Comparison of ENCODE assay signal across 7 mouse cellular contexts in genomic region chr9:118488896-118489578, GRCm38 (mm10). TPM values are rescaled to one million over a fixed set of nuclear protein-coding genes. Genes with fewer than 3 reads are reported as not detected.
A peak's percentile ranks its signal among the peaks of the same experiment; 100 is the strongest.
DNase-seq lines count a peak whose midpoint lies in the region; ATAC-seq lines count a peak whose summit lies in the region.

No protein-coding gene starts in this region.

- ATAC-seq in embryonic facial prominence, embryonic 15.5 days (ENCODE audit: insufficient number of reproducible peaks, low FRiP score, low TSS enrichment, low read depth) = no peak
- ATAC-seq in limb, embryonic 12.5 days (ENCODE audit: insufficient number of reproducible peaks, insufficient read depth, low FRiP score, low TSS enrichment, low read depth) = no peak
- no peak for ATAC-seq in stomach, embryonic 15.5 days (ENCODE audit: insufficient read depth, low FRiP score, low read depth)
- no peak for ATAC-seq in cerebellum, adult (ENCODE audit: insufficient number of reproducible peaks, low FRiP score, low TSS enrichment)

- peaks cover 29% of the 10 kb centered on the region for H3K4me1 ChIP-seq in embryonic facial prominence, embryonic 15.5 days
- peaks cover 24% of the 10 kb centered on the region for H3K4me1 ChIP-seq in limb, embryonic 12.5 days (replicated peaks)
- H3K4me1 ChIP-seq in stomach, embryonic 15.5 days = peaks cover 23% of the 10 kb centered on the region

- peaks cover 68% of the 10 kb centered on the region for H3K27me3 ChIP-seq in embryonic facial prominence, embryonic 15.5 days
- peaks cover 63% of the 10 kb centered on the region for H3K27me3 ChIP-seq in limb, embryonic 12.5 days
- peaks cover 42% of the 10 kb centered on the region for H3K27me3 ChIP-seq in stomach, embryonic 15.5 days (replicated peaks)

- H3K27ac ChIP-seq in embryonic facial prominence, embryonic 15.5 days (replicated peaks) = no peak overlapping the region
- no peak overlapping the region for H3K27ac ChIP-seq in limb, embryonic 12.5 days
- H3K27ac ChIP-seq in stomach, embryonic 15.5 days = no peak overlapping the region

- peak; percentile 30 for DNase-seq in retina, postnatal 1 day
- no peak for DNase-seq in retina, embryonic 14.5 days (ENCODE audit: low spot score)
- no peak for DNase-seq in adrenal gland, postnatal 14 days

- peak overlapping the region; percentile 55 for H3K4me2 ChIP-seq in embryonic facial prominence, embryonic 15.5 days (replicated peaks)
- peak overlapping the region; percentile 58 for H3K4me2 ChIP-seq in limb, embryonic 12.5 days
- H3K4me2 ChIP-seq in stomach, embryonic 15.5 days = peak overlapping the region; percentile 58

- H3K9ac ChIP-seq in embryonic facial prominence, embryonic 15.5 days = no peak overlapping the region
- no peak overlapping the region for H3K9ac ChIP-seq in limb, embryonic 12.5 days (replicated peaks)
- H3K9ac ChIP-seq in stomach, embryonic 15.5 days = no peak overlapping the region

- no peaks in the 10 kb centered on the region for H3K9me3 ChIP-seq in embryonic facial prominence, embryonic 15.5 days (replicated peaks)
- H3K9me3 ChIP-seq in limb, embryonic 12.5 days = 0 out of 2 replicates have a peak, but pooled peaks cover under 1% of the 10 kb centered on the region
- H3K9me3 ChIP-seq in stomach, embryonic 15.5 days = no peaks in the 10 kb centered on the region

- peak overlapping the region; percentile 34 for H3K4me3 ChIP-seq in embryonic facial prominence, embryonic 15.5 days (replicated peaks)
- peak overlapping the region; percentile 32 for H3K4me3 ChIP-seq in limb, embryonic 12.5 days (replicated peaks)
- H3K4me3 ChIP-seq in stomach, embryonic 15.5 days (replicated peaks) = peak overlapping the region; percentile 36

- H3K36me3 ChIP-seq in embryonic facial prominence, embryonic 15.5 days = no peaks in the 10 kb centered on the region
- no peaks in the 10 kb centered on the region for H3K36me3 ChIP-seq in limb, embryonic 12.5 days
- no peaks in the 10 kb centered on the region for H3K36me3 ChIP-seq in stomach, embryonic 15.5 days

- 2% methylated on average over 20 of the region's 20 CpGs for WGBS in embryonic facial prominence, embryonic 15.5 days
- 1% methylated on average over 20 of the region's 20 CpGs for WGBS in limb, embryonic 12.5 days
- WGBS in stomach, embryonic 15.5 days = 3% methylated on average over 20 of the region's 20 CpGs

RNA-seq across cellular contexts. Expression of gene Eomes, which starts 11.0 kb away (rescaled TPM):
- not detected in 2 replicates for polyA plus RNA-seq in embryonic facial prominence, embryonic 15.5 days (2015; fragmentation: Nextera tagmentation; extraction: Ambion mirVana)
- polyA plus RNA-seq in limb, embryonic 12.5 days (2016; fragmentation: Nextera tagmentation; extraction: Ambion mirVana) = 0.75 and 2.1 TPM in 2 replicates
- polyA plus RNA-seq in stomach, embryonic 15.5 days (2015; fragmentation: Nextera tagmentation; extraction: Ambion mirVana) = 0.08 and 0.10 TPM in 2 replicates
- total RNA-seq in adrenal gland, postnatal 14 days (2021) = 0.22 and 0.86 TPM in 2 replicates

RNA-seq across cellular contexts. Expression of gene Golga4, which starts 17.0 kb away (rescaled TPM):
- 50.3 and 51.3 TPM in 2 replicates for polyA plus RNA-seq in embryonic facial prominence, embryonic 15.5 days (2015; fragmentation: Nextera tagmentation; extraction: Ambion mirVana)
- polyA plus RNA-seq in limb, embryonic 12.5 days (2016; fragmentation: Nextera tagmentation; extraction: Ambion mirVana) = 62.4 and 68.5 TPM in 2 replicates
- polyA plus RNA-seq in stomach, embryonic 15.5 days (2015; fragmentation: Nextera tagmentation; extraction: Ambion mirVana) = 54.6 and 59.2 TPM in 2 replicates
- 103 TPM in 2 replicates for total RNA-seq in adrenal gland, postnatal 14 days (2021)
